Mouse (Mus musculus): ENCODE results near the gene Mtmr12. TPM values are rescaled to one million over a fixed set of nuclear protein-coding genes. Genes with fewer than 3 reads are reported as not detected.
A peak's percentile ranks its signal among the peaks of the same experiment; 100 is the strongest.

Mtmr12 gene
- polyA plus RNA-seq, 1 experiment, result 30.0 TPM

- no peak overlapping the region for H3K27ac ChIP-seq (ENCODE audit: insufficient read depth, low read depth, low read length)
- H3K4me3 ChIP-seq (ENCODE audit: insufficient read depth, low read length), result no peak overlapping the region
- no peak for TF ChIP-seq CTCF (IDR thresholded peaks at IDR 0.05; ENCODE audit: low read depth, low read length)
- TF ChIP-seq POLR2A (IDR thresholded peaks at IDR 0.05; ENCODE audit: borderline replicate concordance, low read depth, low read length), result no peak
- H3K4me1 ChIP-seq (ENCODE audit: control insufficient read depth, insufficient read depth, low read length), result peaks cover 11% of the 10 kb centered on the region
These were observed 17.9 kb downstream of the Mtmr12 start for GRCm38 (mm10) chr15:12222564-12223302.

DNA sequence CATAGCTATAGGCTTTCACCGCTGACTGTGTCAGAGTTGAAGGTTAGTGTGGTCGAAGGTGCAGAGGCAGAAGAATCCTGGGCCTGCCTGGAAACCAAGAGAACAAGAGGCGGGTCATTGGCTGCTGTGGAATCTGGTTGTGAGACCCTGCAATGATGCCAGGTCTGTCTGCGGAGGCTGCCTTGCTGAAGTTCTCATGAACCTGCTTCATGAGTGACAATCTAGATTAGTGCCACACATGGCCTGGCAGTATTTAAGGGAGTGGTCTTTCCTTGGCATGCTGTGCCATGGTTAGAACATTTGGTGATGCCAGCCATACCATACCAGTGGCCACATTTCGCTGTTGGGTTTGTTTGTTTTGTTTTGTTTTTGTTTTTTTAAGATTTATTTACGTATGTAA, 18.6 kb downstream of the Mtmr12 start:
- Histone ChIP-seq H3K27ac (ENCODE audit: insufficient read depth, low read depth, low read length) (no peak overlapping the region), H3K4me3 (ENCODE audit: insufficient read depth, low read length) (no peak overlapping the region), H3K4me1 (ENCODE audit: control insufficient read depth, insufficient read depth, low read length) (peaks cover 9% of the 10 kb centered on the region)
- TF ChIP-seq POLR2A (IDR thresholded peaks at IDR 0.05; ENCODE audit: borderline replicate concordance, low read depth, low read length), result no peak
- no peak for TF ChIP-seq CTCF (IDR thresholded peaks at IDR 0.05; ENCODE audit: low read depth, low read length)

DNA sequence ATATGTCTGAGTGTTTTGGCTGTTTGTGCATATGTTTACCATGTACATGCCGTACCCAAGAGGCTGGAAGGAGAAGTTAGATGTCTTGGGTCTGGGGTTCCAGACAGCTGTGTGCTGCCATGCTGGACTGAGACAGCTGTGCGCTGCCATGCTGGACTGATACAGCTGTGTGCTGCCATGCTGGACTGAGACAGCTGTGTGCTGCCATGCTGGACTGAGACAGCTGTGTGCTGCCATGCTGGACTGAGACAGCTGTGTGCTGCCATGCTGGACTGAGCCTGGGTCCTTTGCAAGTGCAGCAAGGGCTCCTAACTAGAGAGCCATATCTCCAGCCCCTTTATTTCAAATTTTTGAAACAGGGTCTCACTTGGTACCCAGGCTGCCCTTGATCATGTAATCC, 19.4 kb downstream of the Mtmr12 start:
- no peak overlapping the region for H3K4me3 ChIP-seq (ENCODE audit: insufficient read depth, low read length)
- no peak overlapping the region for H3K27ac ChIP-seq (ENCODE audit: insufficient read depth, low read depth, low read length)
- peaks cover 9% of the 10 kb centered on the region for H3K4me1 ChIP-seq (ENCODE audit: control insufficient read depth, insufficient read depth, low read length)
- TF ChIP-seq POLR2A (IDR thresholded peaks at IDR 0.05; ENCODE audit: borderline replicate concordance, low read depth, low read length), result no peak
- TF ChIP-seq CTCF (IDR thresholded peaks at IDR 0.05; ENCODE audit: low read depth, low read length), result no peak

DNA sequence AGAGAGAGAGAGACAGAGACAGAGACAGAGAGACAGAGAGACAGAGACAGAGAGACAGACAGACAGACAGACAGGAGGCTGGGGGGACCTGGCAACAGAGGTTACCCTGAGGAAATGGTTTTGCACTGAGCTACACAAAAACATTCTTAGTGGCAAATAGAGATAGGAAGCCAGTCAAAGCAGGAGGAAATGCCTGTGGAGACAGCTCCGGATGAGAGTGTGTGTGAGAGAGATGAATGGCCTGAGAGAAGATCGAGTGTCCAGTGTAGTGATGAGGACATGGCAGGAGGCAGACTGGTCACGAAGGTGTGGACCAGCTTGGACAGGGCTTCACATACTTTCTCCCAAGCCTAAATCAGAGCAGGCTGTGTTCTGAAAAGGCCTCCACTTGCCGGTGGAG, 20.2 kb downstream of the Mtmr12 start:
- H3K4me3 ChIP-seq (ENCODE audit: insufficient read depth, low read length), result no peak overlapping the region
- no peak for TF ChIP-seq POLR2A (IDR thresholded peaks at IDR 0.05; ENCODE audit: borderline replicate concordance, low read depth, low read length)
- TF ChIP-seq CTCF (IDR thresholded peaks at IDR 0.05; ENCODE audit: low read depth, low read length), result no peak
- H3K4me1 ChIP-seq (ENCODE audit: control insufficient read depth, insufficient read depth, low read length), result peaks cover 14% of the 10 kb centered on the region
- no peak overlapping the region for H3K27ac ChIP-seq (ENCODE audit: insufficient read depth, low read depth, low read length)

DNA sequence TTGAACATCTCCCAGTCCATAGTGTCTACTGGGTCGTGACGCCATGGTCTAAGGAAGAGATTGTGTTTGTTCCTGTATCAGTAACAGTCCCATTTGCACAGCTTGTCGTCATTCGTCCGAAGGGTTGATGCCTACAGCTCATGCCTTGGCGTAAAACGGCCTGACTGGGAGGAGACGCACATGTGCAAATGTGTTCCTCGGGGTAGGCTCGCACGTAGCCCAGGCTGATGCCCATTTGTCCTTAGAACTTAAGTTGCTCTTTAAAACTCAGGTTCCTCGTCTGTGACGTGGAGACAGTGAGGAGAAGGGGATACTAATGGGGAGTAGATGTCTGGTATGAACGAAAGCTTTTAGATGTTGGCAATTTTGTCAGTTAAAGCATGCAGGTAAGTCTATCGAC, 22.1 kb downstream of the Mtmr12 start:
- H3K4me1 ChIP-seq (ENCODE audit: control insufficient read depth, insufficient read depth, low read length), result peaks cover 24% of the 10 kb centered on the region
- no peak overlapping the region for H3K4me3 ChIP-seq (ENCODE audit: insufficient read depth, low read length)
- TF ChIP-seq CTCF (IDR thresholded peaks at IDR 0.05; ENCODE audit: low read depth, low read length), result no peak
- no peak for TF ChIP-seq POLR2A (IDR thresholded peaks at IDR 0.05; ENCODE audit: borderline replicate concordance, low read depth, low read length)
- no peak overlapping the region for H3K27ac ChIP-seq (ENCODE audit: insufficient read depth, low read depth, low read length)

DNA sequence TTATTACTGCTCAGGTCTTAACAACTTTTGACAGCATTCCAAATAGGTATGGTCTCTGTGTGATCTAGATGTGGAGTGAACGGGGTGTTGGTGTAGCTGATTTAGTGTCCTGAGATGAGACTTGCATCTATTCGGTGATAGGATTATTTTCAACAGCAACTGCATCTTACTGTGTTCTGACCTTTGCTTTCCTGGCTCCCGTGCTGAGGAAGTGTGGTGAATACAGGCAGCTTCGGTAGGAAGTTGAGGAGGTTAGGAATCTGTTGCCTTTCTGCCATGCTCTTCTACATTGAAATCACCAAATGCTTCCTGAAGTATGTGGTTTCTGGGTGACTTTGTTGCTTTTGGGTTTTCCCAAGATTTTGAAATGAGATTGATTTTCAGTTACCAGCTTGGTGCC, 22.5 kb downstream of the Mtmr12 start:
- TF ChIP-seq CTCF (IDR thresholded peaks at IDR 0.05; ENCODE audit: low read depth, low read length), result no peak
- no peak for TF ChIP-seq POLR2A (IDR thresholded peaks at IDR 0.05; ENCODE audit: borderline replicate concordance, low read depth, low read length)
- Histone ChIP-seq H3K4me3 (ENCODE audit: insufficient read depth, low read length) (no peak overlapping the region), H3K27ac (ENCODE audit: insufficient read depth, low read depth, low read length) (no peak overlapping the region), H3K4me1 (ENCODE audit: control insufficient read depth, insufficient read depth, low read length) (peaks cover 26% of the 10 kb centered on the region)

- no peak overlapping the region for H3K27ac ChIP-seq (ENCODE audit: insufficient read depth, low read depth, low read length)
- TF ChIP-seq POLR2A (IDR thresholded peaks at IDR 0.05; ENCODE audit: borderline replicate concordance, low read depth, low read length) (no peak), CTCF (IDR thresholded peaks at IDR 0.05; ENCODE audit: low read depth, low read length) (no peak)
- H3K4me3 ChIP-seq (ENCODE audit: insufficient read depth, low read length), result no peak overlapping the region
- peaks cover 38% of the 10 kb centered on the region for H3K4me1 ChIP-seq (ENCODE audit: control insufficient read depth, insufficient read depth, low read length)
These were observed 24.9 kb downstream of the Mtmr12 start for GRCm38 (mm10) chr15:12229603-12230242.

DNA sequence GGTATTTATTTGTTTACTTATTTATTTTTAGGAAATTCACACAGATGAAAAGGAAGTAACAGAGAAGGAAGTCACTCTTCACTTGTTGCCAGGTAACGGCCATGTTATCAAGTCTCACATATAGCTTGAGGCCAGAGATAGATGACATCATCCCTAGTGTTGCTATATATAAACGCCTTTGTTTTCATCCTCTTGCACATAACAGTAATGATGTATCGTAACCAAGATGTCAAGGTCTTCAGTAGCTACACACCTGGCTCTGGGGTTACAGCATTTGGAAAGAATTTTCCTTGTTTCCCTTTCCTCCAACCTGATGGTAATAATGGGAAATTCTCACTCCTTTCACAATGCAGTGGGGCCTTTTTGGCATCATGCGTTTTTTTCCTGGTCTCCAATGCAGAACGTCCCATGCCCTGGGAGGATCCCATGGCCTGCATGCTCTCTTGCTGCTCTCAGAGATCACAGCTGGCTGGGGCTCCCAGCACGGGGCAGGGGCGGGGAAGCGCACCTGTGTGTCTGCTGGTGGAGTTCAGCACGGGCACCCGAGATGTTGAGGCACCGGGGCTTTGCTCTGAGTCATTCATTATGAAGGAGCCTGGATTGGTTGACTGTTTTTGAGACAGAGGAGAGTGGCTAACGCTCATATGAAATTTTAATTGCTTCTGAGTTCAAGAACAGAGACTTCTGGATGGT, 25.6 kb downstream of the Mtmr12 start:
- Histone ChIP-seq H3K4me3 (ENCODE audit: insufficient read depth, low read length) (no peak overlapping the region), H3K4me1 (ENCODE audit: control insufficient read depth, insufficient read depth, low read length) (peaks cover 40% of the 10 kb centered on the region), H3K27ac (ENCODE audit: insufficient read depth, low read depth, low read length) (no peak overlapping the region)
- TF ChIP-seq POLR2A (IDR thresholded peaks at IDR 0.05; ENCODE audit: borderline replicate concordance, low read depth, low read length), result no peak

- H3K27ac ChIP-seq (ENCODE audit: insufficient read depth, low read depth, low read length), result no peak overlapping the region
- no peak overlapping the region for H3K4me3 ChIP-seq (ENCODE audit: insufficient read depth, low read length)
These were observed 26.6 kb downstream of the Mtmr12 start for GRCm38 (mm10) chr15:12231462-12231861.

DNA sequence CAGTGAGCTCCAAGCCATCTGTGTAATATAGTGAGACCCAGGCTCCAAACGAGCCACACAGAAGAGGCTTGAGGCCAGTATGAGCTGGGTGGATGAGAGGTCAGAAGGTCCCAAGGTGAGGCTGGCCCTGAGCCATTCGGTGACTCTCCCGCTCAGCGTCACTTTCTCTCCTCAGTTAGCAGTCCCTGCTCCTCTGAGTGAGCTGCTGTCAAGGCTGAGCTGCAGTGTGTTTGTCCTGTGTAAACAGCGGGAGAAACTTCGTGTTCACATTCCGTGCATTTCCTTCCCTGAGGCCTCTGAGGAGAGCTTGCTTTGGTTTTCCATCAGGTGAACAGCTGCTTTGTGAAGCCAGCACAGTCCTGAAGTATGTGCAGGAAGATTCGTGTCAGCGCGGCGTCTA, 27.6 kb downstream of the Mtmr12 start:
- Histone ChIP-seq H3K4me1 (ENCODE audit: control insufficient read depth, insufficient read depth, low read length) (peaks cover 50% of the 10 kb centered on the region), H3K4me3 (ENCODE audit: insufficient read depth, low read length) (no peak overlapping the region), H3K27ac (ENCODE audit: insufficient read depth, low read depth, low read length) (peak overlapping the region; percentile 28; the same call in 1 of the 2 replicates)
- no peak for TF ChIP-seq POLR2A (IDR thresholded peaks at IDR 0.05; ENCODE audit: borderline replicate concordance, low read depth, low read length)
- TF ChIP-seq CTCF (IDR thresholded peaks at IDR 0.05; ENCODE audit: low read depth, low read length), result no peak

More at GRCm38 (mm10) chr15:12231462-12231861, 26.6 kb downstream of the Mtmr12 start:
- H3K4me1 ChIP-seq (ENCODE audit: control insufficient read depth, insufficient read depth, low read length), result peaks cover 50% of the 10 kb centered on the region
- TF ChIP-seq CTCF (IDR thresholded peaks at IDR 0.05; ENCODE audit: low read depth, low read length), result no peak
- no peak for TF ChIP-seq POLR2A (IDR thresholded peaks at IDR 0.05; ENCODE audit: borderline replicate concordance, low read depth, low read length)
